Mouse (Mus musculus) testis, adult 2 months (tissue): Measurements from ENCODE around the gene Prrt4.

ENCODE experiments used
- CTCF ChIP-seq: fragments of 200-500 bp; IDR thresholded peaks from 2 replicates; pipeline ENCODE4 v1.5.1; 2012; ENCODE audit warnings: low read depth, mild to moderate bottlenecking, inconsistent platforms, low read length, moderate library complexity; ENCODE audit not compliant: control insufficient read depth, insufficient read depth, insufficient replicate concordance
- POLR2A ChIP-seq: fragments of 200-500 bp; IDR thresholded peaks from 2 replicates; pipeline ENCODE4 v1.6.1; 2012; ENCODE audit warnings: low read depth, mild to moderate bottlenecking, inconsistent platforms, low read length, moderate library complexity; ENCODE audit not compliant: control insufficient read depth

DNA sequence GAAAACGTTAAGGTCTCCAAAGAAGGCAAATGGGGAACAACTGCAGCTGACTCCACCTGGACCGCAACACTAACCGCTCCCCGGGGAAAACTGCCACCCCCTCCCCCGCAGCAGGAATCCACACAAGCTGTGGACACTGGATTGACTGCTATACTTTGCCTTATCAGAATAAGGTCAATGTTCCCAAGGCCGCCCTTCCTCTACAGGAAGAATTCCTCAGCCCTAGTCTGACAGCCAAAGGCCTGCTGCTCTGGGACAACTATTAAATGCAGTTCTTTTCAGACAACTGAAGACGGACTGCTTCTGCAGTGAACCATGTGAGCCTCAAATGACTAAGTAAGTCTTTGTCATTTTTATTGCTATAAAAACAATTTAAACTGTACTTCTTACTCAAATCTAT, 32.7 kb downstream of the Prrt4 start:
- TF ChIP-seq POLR2A: no peak
- no peak for TF ChIP-seq CTCF
